In the genomic region with DNA sequence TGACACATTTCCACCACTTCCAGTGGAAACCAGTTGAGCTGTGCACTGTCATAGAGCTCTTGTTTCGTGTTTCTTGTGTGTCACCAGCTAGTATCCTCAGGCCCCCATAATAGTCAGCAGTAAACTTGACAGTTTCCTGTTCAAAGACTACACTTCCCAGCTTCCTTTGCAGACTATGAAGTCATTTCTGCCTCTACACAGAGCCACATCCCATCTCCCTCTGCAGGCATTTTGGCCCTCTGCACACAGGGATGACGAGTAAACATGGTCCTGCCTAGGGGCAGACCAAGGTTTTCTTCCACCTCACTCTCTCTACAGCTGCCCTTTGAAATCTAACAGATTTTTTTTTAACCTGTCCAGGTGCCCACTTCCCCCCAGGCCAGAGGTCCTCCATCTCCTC, we compare ENCODE assay signal across 9 mouse cellular contexts. TPM values are rescaled to one million over a fixed set of nuclear protein-coding genes. Genes with fewer than 3 reads are reported as not detected.
A peak's percentile ranks its signal among the peaks of the same experiment; 100 is the strongest.
DNase-seq lines count a peak whose midpoint lies in the region; ATAC-seq and TF ChIP-seq lines count a peak whose summit lies in the region.
"Had no signal": no experiment of that assay in that cellular context is flagged by ENCODE, and none has a peak within 500 bp of the region (broad histone marks: within the 10 kb centered on the region; RNA-seq: fewer than 3 reads in every experiment).

No protein-coding gene starts in this region.

- peaks cover 35% of the 10 kb centered on the region for H3K4me1 ChIP-seq in hindbrain, embryonic 13.5 days (replicated peaks)
- peaks cover 15% of the 10 kb centered on the region for H3K4me1 ChIP-seq in hindbrain, embryonic 14.5 days (replicated peaks; ENCODE audit: control insufficient read depth, insufficient read depth, low read length)
- peaks cover 16% of the 10 kb centered on the region; the same call in 1 of the 2 replicates for H3K4me1 ChIP-seq in intestine, postnatal 0 days (replicated peaks; ENCODE audit: control insufficient read depth, insufficient read depth, low read length)
- H3K4me1 ChIP-seq in cerebellum, adult 2 months (ENCODE audit: control insufficient read depth, insufficient read depth, low read length): peaks cover 10% of the 10 kb centered on the region

- no peak for DNase-seq in hindbrain, embryonic 14.5 days (ENCODE audit: low spot score)
- peak; percentile 40 for DNase-seq in thymus, postnatal 0 days (ENCODE audit: low spot score)
- no peak for DNase-seq in thymus, postnatal 10 days (ENCODE audit: low spot score in 2 of 2)
- DNase-seq in cerebellum, adult 2 months: no peak
- DNase-seq in cerebellum, postnatal 10 days: no peak
- DNase-seq: left cerebral cortex, postnatal 4 days had no signal

- no peaks in the 10 kb centered on the region for H3K9me3 ChIP-seq in hindbrain, embryonic 13.5 days
- H3K9me3 ChIP-seq in hindbrain, embryonic 14.5 days (ENCODE audit: control insufficient read depth, low read length): no peaks in the 10 kb centered on the region
- no peaks in the 10 kb centered on the region for H3K9me3 ChIP-seq in intestine, postnatal 0 days (ENCODE audit: control insufficient read depth)

- H3K4me2 ChIP-seq in hindbrain, embryonic 13.5 days: no peak overlapping the region
- H3K4me2 ChIP-seq in hindbrain, embryonic 14.5 days (replicated peaks): no peak overlapping the region
- H3K4me2 ChIP-seq in intestine, postnatal 0 days (replicated peaks; ENCODE audit: low read depth): no peak overlapping the region

- peak; percentile 57 for TF ChIP-seq CTCF in intestine, postnatal 0 days (IDR thresholded peaks at IDR 0.05; ENCODE audit: low read depth)
- TF ChIP-seq CTCF in cerebellum, adult 2 months (IDR thresholded peaks at IDR 0.05; ENCODE audit: borderline replicate concordance, insufficient read depth, low read depth, low read length): no peak

- TF ChIP-seq POLR2A in cerebellum, adult 2 months (IDR thresholded peaks at IDR 0.05; ENCODE audit: borderline replicate concordance, insufficient read depth, low read length): no peak

- no peak overlapping the region for H3K27ac ChIP-seq in hindbrain, embryonic 13.5 days
- H3K27ac ChIP-seq in hindbrain, embryonic 14.5 days: no peak overlapping the region
- H3K27ac ChIP-seq in intestine, postnatal 0 days (ENCODE audit: low read depth, low read length): 0 out of 2 replicates have a peak overlapping the region, but pooled peaks have one; percentile 46
- H3K27ac ChIP-seq in cerebellum, adult 2 months (ENCODE audit: insufficient read depth, low read length): no peak overlapping the region

- peak overlapping the region; percentile 98; the same call in 1 of the 2 replicates for H3K9ac ChIP-seq in hindbrain, embryonic 13.5 days
- H3K9ac ChIP-seq in hindbrain, embryonic 14.5 days: no peak overlapping the region
- peak overlapping the region; percentile 86; the same call in 1 of the 2 replicates for H3K9ac ChIP-seq in intestine, postnatal 0 days (ENCODE audit: low read depth, low read length)

- peaks cover 41% of the 10 kb centered on the region for H3K36me3 ChIP-seq in hindbrain, embryonic 13.5 days
- peaks cover 24% of the 10 kb centered on the region for H3K36me3 ChIP-seq in hindbrain, embryonic 14.5 days (replicated peaks; ENCODE audit: control insufficient read depth, insufficient read depth)
- H3K36me3 ChIP-seq in intestine, postnatal 0 days (ENCODE audit: control insufficient read depth, insufficient read depth): peaks cover 23% of the 10 kb centered on the region; the same call in 1 of the 2 replicates

- ATAC-seq in hindbrain, embryonic 13.5 days (ENCODE audit: low FRiP score): no peak
- no peak for ATAC-seq in hindbrain, embryonic 14.5 days (ENCODE audit: low FRiP score)
- ATAC-seq in intestine, postnatal 0 days: no peak
- ATAC-seq in cerebellum, adult (ENCODE audit: insufficient number of reproducible peaks, low FRiP score, low TSS enrichment): no peak

- H3K27me3 ChIP-seq in hindbrain, embryonic 13.5 days: no peaks in the 10 kb centered on the region
- no peaks in the 10 kb centered on the region for H3K27me3 ChIP-seq in hindbrain, embryonic 14.5 days (ENCODE audit: control insufficient read depth, insufficient read depth, low read length)
- H3K27me3 ChIP-seq in intestine, postnatal 0 days (replicated peaks; ENCODE audit: control insufficient read depth, insufficient read depth, low read length): no peaks in the 10 kb centered on the region
- no peaks in the 10 kb centered on the region for H3K27me3 ChIP-seq in cerebellum, adult 2 months (ENCODE audit: control insufficient read depth, insufficient read depth, low read length)

- H3K4me3 ChIP-seq in hindbrain, embryonic 13.5 days: no peak overlapping the region
- no peak overlapping the region for H3K4me3 ChIP-seq in hindbrain, embryonic 14.5 days (replicated peaks; ENCODE audit: low read length)
- H3K4me3 ChIP-seq in intestine, postnatal 0 days (ENCODE audit: low read depth, low read length): no peak overlapping the region
- H3K4me3 ChIP-seq in cerebellum, adult 2 months (replicated peaks; ENCODE audit: insufficient read depth, low read depth, low read length): no peak overlapping the region

- 66% methylated on average over 2 of the region's 2 CpGs for WGBS in hindbrain, embryonic 13.5 days
- 67% methylated on average over 2 of the region's 2 CpGs for WGBS in hindbrain, embryonic 14.5 days
- WGBS in intestine, postnatal 0 days: 38% methylated on average over 2 of the region's 2 CpGs
- WGBS in cerebellum, adult 2 months: 51% methylated on average over 2 of the region's 2 CpGs

RNA-seq across cellular contexts. Expression of gene Mcrip1, which starts 2.1 kb away (rescaled TPM):
- polyA plus RNA-seq in hindbrain, embryonic 13.5 days (2015; fragmentation: Nextera tagmentation; extraction: Ambion mirVana): 234 and 241 TPM in 2 replicates
- polyA plus RNA-seq in hindbrain, embryonic 14.5 days (2014; fragmentation: Nextera tagmentation; extraction: Ambion mirVana): 248 and 261 TPM in 2 replicates
- polyA plus RNA-seq in thymus, postnatal 0 days (2015; fragmentation: Nextera tagmentation; extraction: Ambion mirVana): 179 and 196 TPM in 2 replicates
- polyA plus RNA-seq in intestine, postnatal 0 days (2015; fragmentation: Nextera tagmentation; extraction: Ambion mirVana): 68.7 and 73.4 TPM in 2 replicates
- 159 and 168 TPM in 2 replicates for polyA plus RNA-seq in cerebellum, adult 2 months (2012; rRNA removed)

RNA-seq across cellular contexts. Expression of gene Ppp1r27, which starts 3.5 kb away (rescaled TPM):
- not detected in 2 replicates for polyA plus RNA-seq in hindbrain, embryonic 13.5 days (2015; fragmentation: Nextera tagmentation; extraction: Ambion mirVana)
- polyA plus RNA-seq in hindbrain, embryonic 14.5 days (2014; fragmentation: Nextera tagmentation; extraction: Ambion mirVana): 0.29 TPM in 1 of 2 replicates, not detected in the other
- polyA plus RNA-seq in thymus, postnatal 0 days (2015; fragmentation: Nextera tagmentation; extraction: Ambion mirVana): 13.7 and 17.1 TPM in 2 replicates
- polyA plus RNA-seq in intestine, postnatal 0 days (2015; fragmentation: Nextera tagmentation; extraction: Ambion mirVana): 1.4 and 1.6 TPM in 2 replicates
- polyA plus RNA-seq in cerebellum, adult 2 months (2012; rRNA removed): not detected in 2 replicates

RNA-seq across cellular contexts. Expression of gene Gcgr, which starts 17.0 kb away (rescaled TPM):
- polyA plus RNA-seq in hindbrain, embryonic 13.5 days (2015; fragmentation: Nextera tagmentation; extraction: Ambion mirVana): 0.19 and 0.30 TPM in 2 replicates
- 0.27 and 0.32 TPM in 2 replicates for polyA plus RNA-seq in hindbrain, embryonic 14.5 days (2014; fragmentation: Nextera tagmentation; extraction: Ambion mirVana)
- 0.14 and 0.18 TPM in 2 replicates for polyA plus RNA-seq in thymus, postnatal 0 days (2015; fragmentation: Nextera tagmentation; extraction: Ambion mirVana)
- 1.0 and 1.6 TPM in 2 replicates for polyA plus RNA-seq in intestine, postnatal 0 days (2015; fragmentation: Nextera tagmentation; extraction: Ambion mirVana)
- 1.8 and 2.1 TPM in 2 replicates for polyA plus RNA-seq in cerebellum, adult 2 months (2012; rRNA removed)

RNA-seq across cellular contexts. Expression of gene P4hb, which starts 25.6 kb away (rescaled TPM):
- 289 and 294 TPM in 2 replicates for polyA plus RNA-seq in hindbrain, embryonic 13.5 days (2015; fragmentation: Nextera tagmentation; extraction: Ambion mirVana)
- polyA plus RNA-seq in hindbrain, embryonic 14.5 days (2014; fragmentation: Nextera tagmentation; extraction: Ambion mirVana): 295 and 326 TPM in 2 replicates
- 254 and 290 TPM in 2 replicates for polyA plus RNA-seq in thymus, postnatal 0 days (2015; fragmentation: Nextera tagmentation; extraction: Ambion mirVana)
- polyA plus RNA-seq in intestine, postnatal 0 days (2015; fragmentation: Nextera tagmentation; extraction: Ambion mirVana): 2,516 and 2,539 TPM in 2 replicates
- polyA plus RNA-seq in cerebellum, adult 2 months (2012; rRNA removed): 98.4 and 105 TPM in 2 replicates

RNA-seq across cellular contexts. Expression of gene Arhgdia, which starts 34.0 kb away (rescaled TPM):
- polyA plus RNA-seq in hindbrain, embryonic 13.5 days (2015; fragmentation: Nextera tagmentation; extraction: Ambion mirVana): 471 and 481 TPM in 2 replicates
- 435 and 490 TPM in 2 replicates for polyA plus RNA-seq in hindbrain, embryonic 14.5 days (2014; fragmentation: Nextera tagmentation; extraction: Ambion mirVana)
- 553 and 615 TPM in 2 replicates for polyA plus RNA-seq in thymus, postnatal 0 days (2015; fragmentation: Nextera tagmentation; extraction: Ambion mirVana)
- 474 and 493 TPM in 2 replicates for polyA plus RNA-seq in intestine, postnatal 0 days (2015; fragmentation: Nextera tagmentation; extraction: Ambion mirVana)
- 288 and 305 TPM in 2 replicates for polyA plus RNA-seq in cerebellum, adult 2 months (2012; rRNA removed)
